Mouse (Mus musculus): Measurements from ENCODE around the gene 1700029I15Rik. TPM values are rescaled to one million over a fixed set of nuclear protein-coding genes. Genes with fewer than 3 reads are reported as not detected.

1700029I15Rik gene
- polyA plus RNA-seq, 1 experiment from 2014 or later = 2.5 TPM

DNA sequence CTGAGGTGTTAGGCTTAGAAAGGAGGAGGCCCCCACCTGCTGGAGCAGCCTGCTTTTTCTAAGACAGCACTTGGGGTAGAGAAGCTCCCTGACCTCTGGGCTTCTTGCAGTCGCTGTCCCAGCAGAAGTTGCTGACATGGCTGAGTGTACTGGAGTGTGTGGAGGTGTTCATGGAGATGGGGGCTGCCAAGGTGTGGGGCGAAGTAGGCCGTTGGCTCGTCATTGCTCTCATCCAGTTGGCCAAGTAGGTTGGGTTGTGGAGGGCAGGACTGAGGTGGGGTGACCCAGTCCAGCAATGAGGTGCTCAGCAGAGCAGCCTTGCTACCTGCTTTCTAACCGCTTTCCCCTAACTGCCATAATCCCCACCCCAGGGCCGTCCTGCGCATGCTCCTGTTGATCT, 5.0 kb upstream of the 1700029I15Rik start:
- Histone ChIP-seq H3K4me2 (ENCODE audit: low read length) (no peak overlapping the region), H3K4me1 (replicated peaks; ENCODE audit: insufficient read depth, low read length) (peaks cover 16% of the 10 kb centered on the region), H3K27me3 (ENCODE audit: insufficient read depth, low read length) (no peaks in the 10 kb centered on the region), H3K9me3 (replicated peaks; ENCODE audit: low read length) (no peaks in the 10 kb centered on the region), H3K9ac (ENCODE audit: low read depth, low read length) (no peak overlapping the region), H3K4me3 (replicated peaks; ENCODE audit: low read depth, low read length) (no peak overlapping the region), H3K36me3 (ENCODE audit: insufficient read depth, low read length) (peaks cover 36% of the 10 kb centered on the region), H3K27ac (no peak overlapping the region)
- ATAC-seq (replicated peaks; ENCODE audit: low FRiP score, low read depth) (no peak), DNase-seq (ENCODE audit: low spot score) (no peak)
- TF ChIP-seq CTCF (IDR thresholded peaks at IDR 0.05; ENCODE audit: low read depth) = no peak
- 95% methylated on average over 7 of the region's 7 CpGs for WGBS

DNA sequence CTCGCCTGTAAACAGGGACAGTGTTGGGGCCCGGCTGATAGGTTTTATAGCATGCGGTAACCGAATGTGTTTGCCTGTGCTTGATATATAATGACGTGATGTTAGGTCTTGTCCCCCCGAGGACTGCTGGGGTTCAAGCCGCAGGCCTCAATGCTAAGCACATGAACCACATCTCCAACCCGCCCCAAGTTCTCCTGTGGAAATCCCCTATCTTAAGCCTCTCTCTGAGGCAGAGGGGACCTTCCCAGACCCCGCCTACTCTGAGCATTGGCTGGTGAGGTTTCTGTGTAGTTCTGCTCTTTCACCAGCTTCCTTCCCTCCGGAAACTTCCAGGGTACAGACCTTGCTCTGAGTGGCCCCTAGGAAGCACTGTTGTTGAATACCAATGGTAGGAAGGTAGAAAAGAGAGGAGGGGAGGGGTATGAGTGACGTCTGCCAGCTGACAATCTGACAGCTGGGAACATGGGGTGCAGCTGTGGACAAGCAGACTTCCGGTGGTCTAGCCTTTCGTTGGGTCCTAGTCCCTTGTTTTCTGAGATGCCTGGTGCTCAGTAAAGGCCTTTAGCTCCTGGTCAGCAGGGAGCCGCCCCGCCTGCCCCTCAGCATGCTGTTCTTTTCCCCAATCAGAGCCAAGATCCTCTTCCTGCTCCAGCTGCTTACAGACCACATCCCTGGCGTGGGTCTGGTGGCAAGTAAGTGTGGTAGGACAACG, 2.4 kb upstream of the 1700029I15Rik start:
- Histone ChIP-seq H3K4me1 (replicated peaks; ENCODE audit: insufficient read depth, low read length) (peaks cover 8% of the 10 kb centered on the region), H3K36me3 (ENCODE audit: insufficient read depth, low read length) (peaks cover 43% of the 10 kb centered on the region), H3K4me2 (ENCODE audit: low read length) (no peak overlapping the region), H3K27me3 (ENCODE audit: insufficient read depth, low read length) (no peaks in the 10 kb centered on the region), H3K4me3 (replicated peaks; ENCODE audit: low read depth, low read length) (no peak overlapping the region), H3K9ac (ENCODE audit: low read depth, low read length) (no peak overlapping the region), H3K9me3 (replicated peaks; ENCODE audit: low read length) (no peaks in the 10 kb centered on the region), H3K27ac (no peak overlapping the region)
- DNase-seq (ENCODE audit: low spot score) (no peak), ATAC-seq (replicated peaks; ENCODE audit: low FRiP score, low read depth) (no peak)
- TF ChIP-seq CTCF (IDR thresholded peaks at IDR 0.05; ENCODE audit: low read depth) = no peak
- WGBS = 73% methylated on average over 17 of the region's 17 CpGs

DNA sequence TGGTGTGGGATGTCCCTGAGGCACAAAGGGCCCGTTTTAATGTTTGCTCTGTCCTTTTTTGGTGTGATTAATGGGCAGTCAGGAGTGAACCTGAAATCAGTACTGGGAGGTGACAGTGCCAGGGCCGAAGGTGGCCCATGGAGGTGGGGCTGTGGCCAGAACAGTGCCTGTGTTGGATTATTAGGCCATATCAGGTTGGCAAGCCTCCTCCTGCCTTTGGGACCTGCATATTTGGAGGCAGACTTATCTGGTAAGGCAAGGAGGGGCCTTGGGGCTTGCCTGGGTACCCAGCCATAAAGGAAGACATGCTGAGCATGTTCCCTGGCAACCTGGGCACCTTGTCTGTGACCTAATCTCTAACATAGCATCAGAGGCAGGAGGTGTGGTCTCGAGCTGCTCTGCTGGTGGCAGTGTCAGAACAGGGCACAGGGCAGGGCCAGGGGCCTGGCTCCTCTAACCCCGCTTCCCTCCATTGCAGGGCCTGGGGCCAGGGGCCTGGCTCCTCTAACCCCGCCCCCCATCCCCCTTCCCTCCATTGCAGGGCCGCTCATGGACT, 1.8 kb upstream of the 1700029I15Rik start:
- no peak overlapping the region for H3K4me3 ChIP-seq (replicated peaks; ENCODE audit: low read depth, low read length)
- peaks cover 8% of the 10 kb centered on the region for H3K4me1 ChIP-seq (replicated peaks; ENCODE audit: insufficient read depth, low read length)
- no peak overlapping the region for H3K4me2 ChIP-seq (ENCODE audit: low read length)
- TF ChIP-seq CTCF (IDR thresholded peaks at IDR 0.05; ENCODE audit: low read depth) = no peak
- H3K27ac ChIP-seq = no peak overlapping the region
- H3K9ac ChIP-seq (ENCODE audit: low read depth, low read length) = no peak overlapping the region
- 68% methylated on average over 6 of the region's 6 CpGs for WGBS
- ATAC-seq (replicated peaks; ENCODE audit: low FRiP score, low read depth) (no peak), DNase-seq (ENCODE audit: low spot score) (no peak)
- no peaks in the 10 kb centered on the region for H3K9me3 ChIP-seq (replicated peaks; ENCODE audit: low read length)
- H3K27me3 ChIP-seq (ENCODE audit: insufficient read depth, low read length) = no peaks in the 10 kb centered on the region
- H3K36me3 ChIP-seq (ENCODE audit: insufficient read depth, low read length) = peaks cover 49% of the 10 kb centered on the region

DNA sequence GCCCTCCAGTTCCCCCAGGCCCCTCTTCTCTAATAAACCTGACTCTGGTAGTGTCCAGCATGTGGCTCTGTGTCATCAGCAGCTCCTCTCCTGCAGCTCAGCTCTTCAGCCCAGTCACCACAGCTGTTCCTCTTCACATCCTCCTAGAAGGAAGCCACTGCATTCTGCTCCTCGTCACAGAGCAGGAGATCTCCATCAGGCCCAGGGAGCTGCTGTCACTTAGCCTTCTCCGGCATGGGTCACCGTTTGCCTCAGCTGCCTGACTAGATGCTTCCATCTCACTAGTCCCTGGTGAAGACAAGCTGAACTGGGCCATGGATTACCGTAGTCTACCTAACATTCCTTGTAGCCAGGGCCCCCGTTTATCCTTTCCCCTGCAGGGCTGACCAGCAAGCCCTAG, 1.2 kb upstream of the 1700029I15Rik start:
- ATAC-seq (replicated peaks; ENCODE audit: low FRiP score, low read depth) = no peak
- Histone ChIP-seq H3K27me3 (ENCODE audit: insufficient read depth, low read length) (no peaks in the 10 kb centered on the region), H3K36me3 (ENCODE audit: insufficient read depth, low read length) (peaks cover 51% of the 10 kb centered on the region), H3K9ac (ENCODE audit: low read depth, low read length) (no peak overlapping the region), H3K9me3 (replicated peaks; ENCODE audit: low read length) (no peaks in the 10 kb centered on the region), H3K27ac (no peak overlapping the region), H3K4me2 (ENCODE audit: low read length) (no peak overlapping the region), H3K4me1 (replicated peaks; ENCODE audit: insufficient read depth, low read length) (peaks cover 2% of the 10 kb centered on the region), H3K4me3 (replicated peaks; ENCODE audit: low read depth, low read length) (no peak overlapping the region)
- DNase-seq (ENCODE audit: low spot score) = peak; percentile 50
- no peak for TF ChIP-seq CTCF (IDR thresholded peaks at IDR 0.05; ENCODE audit: low read depth)
- WGBS = 70% methylated on average over 5 of the region's 5 CpGs

DNA sequence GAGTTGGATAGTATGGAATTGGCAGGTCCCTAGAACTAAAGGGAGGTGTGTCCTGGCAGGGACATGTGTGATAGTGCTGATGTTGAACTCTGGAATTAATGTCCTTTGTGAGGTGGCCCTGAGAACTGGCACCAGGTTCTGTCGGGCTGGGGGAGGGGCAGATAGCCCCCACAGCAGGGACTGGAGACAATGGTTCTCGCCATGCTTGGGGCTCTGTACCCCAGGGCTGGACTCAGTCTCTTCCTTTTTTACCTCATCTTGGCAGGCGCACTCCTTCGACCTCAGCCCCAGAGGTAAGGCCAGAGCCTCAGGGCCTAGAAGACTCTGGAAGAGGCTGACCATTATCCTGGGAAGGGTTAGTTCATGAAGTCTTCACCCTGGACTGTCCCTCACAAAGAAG, 421 bp downstream of the 1700029I15Rik start:
- no peaks in the 10 kb centered on the region for H3K27me3 ChIP-seq (ENCODE audit: insufficient read depth, low read length)
- no peak overlapping the region for H3K27ac ChIP-seq
- WGBS = 93% methylated on average over 4 of the region's 4 CpGs
- no peak overlapping the region for H3K4me2 ChIP-seq (ENCODE audit: low read length)
- no peak for TF ChIP-seq CTCF (IDR thresholded peaks at IDR 0.05; ENCODE audit: low read depth)
- no peak overlapping the region for H3K4me3 ChIP-seq (replicated peaks; ENCODE audit: low read depth, low read length)
- H3K9ac ChIP-seq (ENCODE audit: low read depth, low read length) = no peak overlapping the region
- H3K4me1 ChIP-seq (replicated peaks; ENCODE audit: insufficient read depth, low read length) = no peaks in the 10 kb centered on the region
- DNase-seq (ENCODE audit: low spot score) (no peak), ATAC-seq (replicated peaks; ENCODE audit: low FRiP score, low read depth) (no peak)
- no peaks in the 10 kb centered on the region for H3K9me3 ChIP-seq (replicated peaks; ENCODE audit: low read length)
- H3K36me3 ChIP-seq (ENCODE audit: insufficient read depth, low read length) = peaks cover 54% of the 10 kb centered on the region

DNA sequence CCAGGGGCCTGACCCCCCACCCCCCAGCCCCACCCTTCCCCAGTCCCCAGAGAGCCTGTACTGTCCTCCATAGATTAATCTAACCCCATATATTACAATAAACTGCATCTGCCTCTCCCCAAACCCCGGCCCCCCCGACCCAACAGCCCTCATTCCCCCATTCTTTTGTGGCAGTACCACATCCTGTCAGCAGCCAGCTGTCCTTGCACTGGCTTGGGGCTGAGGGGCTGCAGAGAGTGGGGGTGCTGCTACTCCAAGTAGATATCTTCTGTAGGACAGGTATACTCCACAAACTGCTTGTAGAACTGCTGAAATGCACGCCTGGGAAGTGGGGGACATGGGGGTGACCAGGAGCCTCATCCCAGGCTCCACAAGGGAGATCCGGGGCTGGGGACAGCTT, 1.8 kb downstream of the 1700029I15Rik start:
- H3K9me3 ChIP-seq (replicated peaks; ENCODE audit: low read length) = no peaks in the 10 kb centered on the region
- H3K36me3 ChIP-seq (ENCODE audit: insufficient read depth, low read length) = peaks cover 44% of the 10 kb centered on the region
- H3K27ac ChIP-seq = no peak overlapping the region
- no peak overlapping the region for H3K4me3 ChIP-seq (replicated peaks; ENCODE audit: low read depth, low read length)
- peaks cover 9% of the 10 kb centered on the region for H3K4me1 ChIP-seq (replicated peaks; ENCODE audit: insufficient read depth, low read length)
- ATAC-seq (replicated peaks; ENCODE audit: low FRiP score, low read depth) (no peak), DNase-seq (ENCODE audit: low spot score) (no peak)
- 73% methylated on average over 4 of the region's 4 CpGs for WGBS
- H3K9ac ChIP-seq (ENCODE audit: low read depth, low read length) = no peak overlapping the region
- TF ChIP-seq CTCF (IDR thresholded peaks at IDR 0.05; ENCODE audit: low read depth) = no peak
- H3K4me2 ChIP-seq (ENCODE audit: low read length) = no peak overlapping the region
- no peaks in the 10 kb centered on the region for H3K27me3 ChIP-seq (ENCODE audit: insufficient read depth, low read length)
